Comparison of ENCODE assay signal across 21 mouse cellular contexts in genomic region chr11:70059930-70060329, GRCm38 (mm10). TPM values are rescaled to one million over a fixed set of nuclear protein-coding genes. Genes with fewer than 3 reads are reported as not detected.
"Had no signal": no experiment of that assay in that cellular context is flagged by ENCODE, and none has a peak within 500 bp of the region (broad histone marks: within the 10 kb centered on the region; RNA-seq: fewer than 3 reads in every experiment).

No protein-coding gene starts in this region.

- H3K9me3 ChIP-seq: neural tube, embryonic 15.5 days; stomach, embryonic 15.5 days had no signal

- H3K9ac ChIP-seq: neural tube, embryonic 13.5 days; neural tube, embryonic 15.5 days; stomach, embryonic 15.5 days had no signal

- H3K4me3 ChIP-seq: neural tube, embryonic 13.5 days; neural tube, embryonic 15.5 days; stomach, embryonic 15.5 days had no signal

- H3K4me2 ChIP-seq: neural tube, embryonic 13.5 days; neural tube, embryonic 15.5 days; stomach, embryonic 15.5 days had no signal

- H3K36me3 ChIP-seq: neural tube, embryonic 13.5 days; neural tube, embryonic 15.5 days; stomach, embryonic 15.5 days had no signal

- H3K27ac ChIP-seq: neural tube, embryonic 13.5 days; neural tube, embryonic 15.5 days; stomach, embryonic 15.5 days; stomach, postnatal 0 days had no signal

- DNase-seq: retina, postnatal 1 day; right cerebral cortex, adult 18-20 months; right cerebral cortex, postnatal 14 days; right cerebral cortex, postnatal 25 days; right cerebral cortex, postnatal 4 days; spleen, adult 18-20 months; thymus, adult 18-20 months; thymus, adult 2 months; thymus, postnatal 14 days; thymus, postnatal 25 days; thymus, postnatal 36 days; thymus, postnatal 4 days had no signal

- H3K27me3 ChIP-seq: neural tube, embryonic 13.5 days; stomach, embryonic 15.5 days had no signal

RNA-seq across cellular contexts. Expression of gene Asgr1, which starts 6.0 kb away (rescaled TPM):
- total RNA-seq: neutrophil, adult 5-6 weeks had no signal
- polyA plus RNA-seq: neural tube, embryonic 14.5 days; small intestine, adult 2 months; spleen, adult 2 months; stomach, embryonic 14.5 days; thymus, adult 2 months had no signal

RNA-seq across cellular contexts. Expression of gene Asgr2, which starts 32.5 kb away (rescaled TPM):
- total RNA-seq: neutrophil, adult 5-6 weeks had no signal
- polyA plus RNA-seq: neural tube, embryonic 13.5 days; neural tube, embryonic 14.5 days; neural tube, embryonic 15.5 days had no signal
